Mouse (Mus musculus): ENCODE measurements around the gene Ric3. TPM values are rescaled to one million over a fixed set of nuclear protein-coding genes. Genes with fewer than 3 reads are reported as not detected.

The Ric3 gene
- polyA plus RNA-seq, 1 experiment from 2014 or later, result 23.6 TPM

GRCm38 (mm10) chr7:108985934-108986708, 97.0 kb downstream of the Ric3 start:
- H3K27ac ChIP-seq, result no peak overlapping the region
- H3K27me3 ChIP-seq, result no peaks in the 10 kb centered on the region
- 85% methylated on average over 2 of the region's 3 CpGs for WGBS
- ATAC-seq (ENCODE audit: low FRiP score), result no peak
- H3K36me3 ChIP-seq (replicated peaks), result no peaks in the 10 kb centered on the region
- H3K4me1 ChIP-seq, result no peaks in the 10 kb centered on the region
- H3K4me3 ChIP-seq (replicated peaks), result no peak overlapping the region
- no peaks in the 10 kb centered on the region for H3K9me3 ChIP-seq
- H3K4me2 ChIP-seq, result no peak overlapping the region
- H3K9ac ChIP-seq, result no peak overlapping the region

Other genes with a start within 250 kb of the Ric3 start
- gene Olfr516, start 232.8 kb downstream of the Ric3 start, polyA plus RNA-seq (2016; fragmentation: Nextera tagmentation; extraction: Ambion mirVana), result not detected in 2 replicates
- not detected in 2 replicates for gene Olfr517, start 211.0 kb downstream of the Ric3 start, polyA plus RNA-seq (2016; fragmentation: Nextera tagmentation; extraction: Ambion mirVana)
- gene Olfr518, start 198.3 kb downstream of the Ric3 start, polyA plus RNA-seq (2016; fragmentation: Nextera tagmentation; extraction: Ambion mirVana), result not detected in 2 replicates
- gene Olfr519, start 188.9 kb downstream of the Ric3 start, polyA plus RNA-seq (2016; fragmentation: Nextera tagmentation; extraction: Ambion mirVana), result not detected in 2 replicates
- not detected in 2 replicates for gene Nlrp10, start 153.2 kb downstream of the Ric3 start, polyA plus RNA-seq (2016; fragmentation: Nextera tagmentation; extraction: Ambion mirVana)
- gene Eif3f, start 148.9 kb downstream of the Ric3 start, polyA plus RNA-seq (2016; fragmentation: Nextera tagmentation; extraction: Ambion mirVana), result 78.1 and 79.0 TPM in 2 replicates
- gene Tub, start 133.0 kb downstream of the Ric3 start, polyA plus RNA-seq (2016; fragmentation: Nextera tagmentation; extraction: Ambion mirVana), result 31.2 and 36.9 TPM in 2 replicates
- 90.6 and 119 TPM in 2 replicates for gene Lmo1, start 91.9 kb upstream of the Ric3 start, polyA plus RNA-seq (2016; fragmentation: Nextera tagmentation; extraction: Ambion mirVana)

Measured in forebrain, embryonic 12.5 days (tissue).